Mouse (Mus musculus) forebrain, postnatal 0 days (tissue): Measurements from ENCODE around the gene Hjurp. TPM values are rescaled to one million over a fixed set of nuclear protein-coding genes. Genes with fewer than 3 reads are reported as not detected.

Experiments used
- ATAC-seq: fragments of 200-750 bp; cut with Nextera tagmentation; 2 replicates; pipeline ENCODE4 v1.8.0; 2017; ENCODE audit warnings: mild to moderate bottlenecking, moderate library complexity
- DNase-seq: peaks from one replicate; pipeline ENCODE4 v3.0.0-alpha.2; 2015
- H3K27ac ChIP-seq: fragments of 300-500 bp; sonication (generic); 2 replicates; pipeline ENCODE4 v1.5.1; 2014; ENCODE audit warnings: low read depth, mild to moderate bottlenecking, antibody characterized with exemption, low read length, moderate library complexity, mixed read lengths
- H3K27me3 ChIP-seq: fragments of 300-500 bp; sonication (generic); 2 replicates; pipeline ENCODE4 v1.6.1; 2014; ENCODE audit warnings: mild to moderate bottlenecking, low read length, mixed read lengths; ENCODE audit not compliant: insufficient read depth
- H3K36me3 ChIP-seq: fragments of 300-500 bp; sonication (generic); 2 replicates; pipeline ENCODE4 v1.6.1; 2014; ENCODE audit warnings: mild to moderate bottlenecking, moderate library complexity; ENCODE audit not compliant: insufficient read depth
- H3K4me1 ChIP-seq: fragments of 300-500 bp; sonication (generic); 2 replicates; pipeline ENCODE4 v1.6.1; 2014; ENCODE audit warnings: antibody characterized with exemption; ENCODE audit not compliant: insufficient read depth
- H3K4me2 ChIP-seq: fragments of 300-500 bp; sonication (generic); 2 replicates; pipeline ENCODE4 v1.6.1; 2014; ENCODE audit warnings: low read depth, mild to moderate bottlenecking, moderate library complexity
- H3K4me3 ChIP-seq: fragments of 300-500 bp; sonication (generic); 2 replicates; pipeline ENCODE4 v1.5.1; 2014; ENCODE audit warnings: low read depth, low read length, mixed read lengths
- H3K9ac ChIP-seq: fragments of 300-500 bp; sonication (generic); 2 replicates; pipeline ENCODE4 v1.6.1; 2014; ENCODE audit warnings: mild to moderate bottlenecking
- H3K9me3 ChIP-seq: fragments of 300-500 bp; sonication (generic); 2 replicates; pipeline ENCODE4 v1.6.1; 2016; ENCODE audit warnings: low read length
- CTCF ChIP-seq: sonication (generic); IDR thresholded peaks from 2 replicates; pipeline ENCODE4 v1.5.1; 2016; ENCODE audit warnings: antibody characterized with exemption, control low read depth, low read depth
- WGBS: fragments of 180-500 bp; shearing (Covaris S2); extraction: QIAGEN DNeasy Blood & Tissue Kit; methylation state at CpG from one replicate; pipeline ENCODE4 v1.1.7; 2014; 5-methylcytosine and 5-hydroxymethylcytosine counted together
- polyA plus RNA-seq: library from polyadenylated mRNA; unstranded; fragments of >200 nt; fragmentation: Nextera tagmentation; extraction: Ambion mirVana; gene quantifications from 2 replicates; pipeline ENCODE4 v1.2.1, GENCODE M21; 2015
- total RNA-seq: library from RNA; depleted of rRNA; stranded (reverse); fragments of >200 nt; gene quantifications from 2 replicates; pipeline ENCODE4 v1.2.3, GENCODE M21; 2014

Hjurp gene
- total and polyA plus RNA-seq, 2 experiments from 2014 or later, result 40.0 to 88.0 TPM

DNA sequence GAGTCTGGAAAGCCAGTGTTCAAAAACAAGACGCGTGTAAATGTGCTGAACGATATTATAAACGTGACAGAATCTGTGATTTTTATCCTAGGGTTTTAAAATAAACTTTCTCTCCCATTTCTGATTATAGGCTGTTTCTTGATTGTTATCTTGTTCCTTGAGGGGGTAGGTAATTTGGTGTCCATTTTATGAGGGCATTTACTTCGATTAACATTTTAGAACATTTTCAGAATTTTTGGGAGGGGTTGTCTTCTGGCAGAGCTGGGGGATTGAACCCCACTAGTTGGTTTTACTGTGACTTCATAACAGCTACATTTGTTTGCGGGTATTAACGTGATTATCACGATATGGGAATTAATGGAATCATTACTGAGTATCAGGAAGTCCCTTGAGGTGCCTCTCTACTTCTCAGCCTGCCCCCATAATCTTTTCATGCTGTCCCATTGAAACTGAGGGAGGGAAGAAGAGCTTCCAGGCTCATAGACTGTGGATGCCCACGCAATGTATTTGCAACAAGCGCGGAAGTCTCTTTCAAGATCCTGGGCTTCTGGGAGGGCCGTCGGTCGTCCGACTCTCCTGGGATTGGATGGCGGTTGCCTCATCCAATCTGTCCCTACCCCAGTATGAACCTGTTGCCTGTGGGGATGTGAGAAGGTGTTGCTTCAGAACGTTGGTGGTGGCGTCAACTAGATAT lies 532 bp upstream of the Hjurp start:
- peak overlapping the region; percentile 53 for H3K4me3 ChIP-seq
- peaks cover 11% of the 10 kb centered on the region; the same call in 1 of the 2 replicates for H3K9me3 ChIP-seq
- H3K9ac ChIP-seq, result peak overlapping the region; percentile 59
- WGBS, result 66% methylated on average over 18 of the region's 18 CpGs
- H3K4me1 ChIP-seq, result peaks cover 18% of the 10 kb centered on the region
- H3K4me2 ChIP-seq, result peak overlapping the region; percentile 55
- H3K27me3 ChIP-seq, result no peaks in the 10 kb centered on the region
- TF ChIP-seq CTCF, result no peak
- DNase-seq (no peak), ATAC-seq (peak; percentile 0)
- H3K36me3 ChIP-seq, result peaks cover 26% of the 10 kb centered on the region
- H3K27ac ChIP-seq, result peak overlapping the region; percentile 10

DNA sequence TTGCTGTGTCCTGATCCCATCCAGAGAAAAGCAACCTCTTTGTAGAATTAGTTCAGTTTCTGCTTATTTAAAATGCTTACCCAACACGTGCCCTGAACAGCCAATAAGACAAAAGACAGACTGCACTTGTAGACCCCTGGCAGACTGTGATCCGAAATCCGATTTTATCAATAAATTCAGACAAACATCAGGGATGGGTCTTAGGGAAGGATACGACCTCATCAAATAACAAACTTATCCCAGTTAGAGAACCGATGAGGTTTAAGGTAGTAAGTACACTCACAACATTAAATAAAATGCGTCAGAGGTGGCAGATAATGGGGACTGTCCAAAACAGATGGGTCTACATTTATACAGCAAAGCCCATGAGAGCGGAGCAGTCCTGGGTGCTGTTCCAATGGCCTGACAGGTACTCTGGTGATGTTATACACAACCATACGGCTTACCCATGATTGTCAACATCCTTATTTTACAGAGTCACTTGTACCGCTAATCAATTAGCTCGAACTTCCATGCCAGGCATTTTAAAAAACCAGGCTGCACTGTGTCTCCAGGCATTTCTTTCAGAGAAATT lies 822 bp downstream of the Hjurp start:
- DNase-seq, result no peak
- TF ChIP-seq CTCF, result no peak
- peak; percentile 3 for ATAC-seq
- WGBS, result 17% methylated on average over 10 of the region's 10 CpGs
- peaks cover 18% of the 10 kb centered on the region for H3K4me1 ChIP-seq
- H3K4me2 ChIP-seq, result peak overlapping the region; percentile 55
- H3K9me3 ChIP-seq, result no peaks in the 10 kb centered on the region
- no peaks in the 10 kb centered on the region for H3K27me3 ChIP-seq
- peaks cover 33% of the 10 kb centered on the region for H3K36me3 ChIP-seq
- peak overlapping the region; percentile 59 for H3K9ac ChIP-seq
- peak overlapping the region; percentile 53 for H3K4me3 ChIP-seq
- H3K27ac ChIP-seq, result no peak overlapping the region

DNA sequence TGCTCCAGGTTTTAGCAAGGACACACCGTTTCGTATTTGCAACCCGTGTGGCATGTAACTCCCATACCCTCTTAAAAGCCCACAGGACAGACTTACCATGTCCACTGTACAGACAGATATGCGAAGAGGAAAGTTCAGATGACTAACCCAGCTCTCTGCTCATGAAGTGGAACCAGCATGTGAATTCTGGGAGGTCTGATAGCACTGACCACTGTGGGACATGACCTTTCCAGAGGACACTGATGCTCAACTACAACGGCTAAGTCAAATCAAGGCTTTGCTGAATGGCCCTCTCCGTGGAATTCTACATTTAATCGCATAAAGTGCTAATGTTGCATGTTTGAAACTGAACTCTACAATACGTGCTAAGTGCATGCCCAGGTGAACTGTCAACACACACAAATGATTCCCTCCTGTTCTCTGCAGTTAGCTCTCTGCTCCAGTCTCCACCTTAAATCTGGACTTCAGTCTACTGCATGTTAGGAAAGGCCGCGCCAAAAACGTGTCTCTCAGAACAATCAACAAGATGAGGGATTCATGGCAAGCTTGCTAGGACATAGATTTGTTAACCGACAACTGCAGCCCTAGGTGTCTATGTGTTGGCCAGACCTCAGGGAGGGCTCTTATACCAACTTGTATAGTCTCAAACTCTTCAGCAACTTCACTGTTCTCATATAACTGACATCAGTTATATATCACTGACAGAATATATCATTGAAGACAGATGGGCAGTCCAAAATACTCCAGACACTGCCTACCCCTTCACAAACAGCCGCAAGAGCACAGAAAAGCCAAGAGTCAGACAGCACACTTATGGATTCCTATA lies 1.5 kb downstream of the Hjurp start:
- WGBS, result 64% methylated on average over 13 of the region's 13 CpGs
- ATAC-seq, result no peak

DNA sequence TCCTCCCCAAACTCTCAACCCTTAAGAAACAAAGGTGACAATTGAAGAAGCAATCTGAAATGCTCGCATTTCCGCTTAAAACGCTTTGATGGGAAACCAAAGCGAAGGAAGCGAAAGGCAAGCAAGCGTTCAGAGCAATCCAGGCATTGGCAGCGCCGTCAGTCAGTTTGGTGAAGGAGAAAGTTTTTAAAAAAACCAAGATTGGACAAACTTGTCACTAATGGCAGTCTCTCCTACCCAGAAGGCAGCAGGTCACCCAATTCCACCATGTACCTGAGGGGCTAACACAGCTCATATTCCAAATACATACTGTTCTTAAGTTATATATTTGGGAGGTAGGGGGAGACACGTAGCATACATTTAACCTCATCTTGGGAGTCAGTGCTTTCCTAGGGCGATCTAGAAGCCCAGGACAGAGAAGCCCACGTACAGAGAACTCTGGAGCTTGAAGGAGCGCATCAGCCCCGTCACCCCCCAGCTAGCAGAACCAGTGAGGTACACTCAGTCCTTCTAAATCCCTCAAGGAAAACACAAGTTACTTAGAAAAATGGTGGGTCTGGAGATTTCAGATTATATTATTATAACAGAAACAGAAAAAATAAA lies 2.3 kb downstream of the Hjurp start:
- Histone ChIP-seq H3K4me3 (no peak overlapping the region), H3K4me2 (no peak overlapping the region), H3K27me3 (no peaks in the 10 kb centered on the region), H3K9me3 (no peaks in the 10 kb centered on the region), H3K9ac (no peak overlapping the region), H3K36me3 (peaks cover 37% of the 10 kb centered on the region), H3K27ac (no peak overlapping the region), H3K4me1 (peaks cover 18% of the 10 kb centered on the region)
- no peak for ATAC-seq
- TF ChIP-seq CTCF, result no peak
- WGBS, result 72% methylated on average over 13 of the region's 13 CpGs
- DNase-seq, result no peak

More for the DNA sequence above, 1.5 kb downstream of the Hjurp start:
- H3K4me3 ChIP-seq, result peak overlapping the region; percentile 53
- H3K27ac ChIP-seq, result no peak overlapping the region
- H3K9me3 ChIP-seq, result no peaks in the 10 kb centered on the region
- H3K4me2 ChIP-seq, result peak overlapping the region; percentile 55
- H3K9ac ChIP-seq, result peak overlapping the region; percentile 59
- H3K36me3 ChIP-seq, result peaks cover 37% of the 10 kb centered on the region
- no peak for DNase-seq
- TF ChIP-seq CTCF, result no peak
- no peaks in the 10 kb centered on the region for H3K27me3 ChIP-seq
- peaks cover 18% of the 10 kb centered on the region for H3K4me1 ChIP-seq

DNA sequence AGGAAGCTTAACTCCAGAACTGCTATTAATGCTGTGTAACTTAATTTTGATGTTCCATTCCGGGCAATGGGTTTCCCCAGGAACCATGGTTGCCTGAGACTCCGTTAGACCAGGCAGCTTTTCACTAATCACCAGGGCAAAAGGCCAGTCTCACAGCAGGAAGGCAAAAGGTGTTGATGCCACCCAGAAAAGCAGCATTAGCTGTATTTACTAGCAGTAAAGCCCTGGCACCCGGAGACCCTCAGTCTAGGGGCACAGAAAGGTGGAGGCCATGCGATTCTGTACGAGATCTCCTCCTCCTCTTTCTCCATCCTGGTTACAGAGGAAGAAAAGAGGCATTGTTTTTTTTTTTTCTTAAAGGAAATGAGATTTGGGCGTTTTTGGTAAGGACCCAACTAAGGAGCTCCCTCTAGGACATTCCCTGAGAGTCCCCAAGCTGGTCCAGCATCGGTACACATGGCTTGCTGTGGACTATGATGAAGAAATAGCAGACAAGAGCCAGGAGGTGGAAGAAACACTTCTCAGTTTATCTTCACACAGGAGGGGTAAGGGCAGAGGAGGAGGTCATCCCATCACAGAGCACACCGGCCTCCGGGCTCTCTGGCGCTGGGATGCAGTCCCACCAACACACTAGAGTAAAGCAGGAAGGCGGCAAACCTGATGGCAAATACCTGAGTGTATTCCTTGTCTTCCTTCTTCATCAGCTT lies 2.9 kb downstream of the Hjurp start:
- no peak overlapping the region for H3K27ac ChIP-seq
- H3K9ac ChIP-seq, result no peak overlapping the region
- DNase-seq (no peak), ATAC-seq (no peak)
- H3K27me3 ChIP-seq, result no peaks in the 10 kb centered on the region
- H3K4me2 ChIP-seq, result no peak overlapping the region
- H3K4me1 ChIP-seq, result peaks cover 18% of the 10 kb centered on the region
- no peak for TF ChIP-seq CTCF
- WGBS, result 71% methylated on average over 11 of the region's 11 CpGs
- no peaks in the 10 kb centered on the region for H3K9me3 ChIP-seq
- H3K36me3 ChIP-seq, result peaks cover 42% of the 10 kb centered on the region
- no peak overlapping the region for H3K4me3 ChIP-seq

DNA sequence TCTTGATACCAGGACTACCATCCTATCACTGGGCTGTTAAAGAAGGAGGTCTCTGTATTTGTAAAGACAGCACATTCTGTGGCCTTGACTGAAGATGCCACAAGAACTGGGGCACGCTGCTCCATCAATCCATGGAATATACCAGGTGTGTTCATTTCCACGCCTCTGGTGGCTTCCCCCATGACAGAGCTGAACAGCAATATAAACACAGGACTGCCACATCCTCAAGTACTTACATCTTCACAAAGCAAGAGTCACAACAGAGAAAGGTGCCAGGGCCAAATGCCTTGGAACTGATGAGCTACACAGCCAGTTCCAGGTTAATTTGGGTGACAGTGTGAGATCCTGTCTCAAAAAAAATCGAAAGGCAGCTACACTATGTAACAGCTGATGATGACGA lies 3.6 kb downstream of the Hjurp start:
- Histone ChIP-seq H3K36me3 (peaks cover 49% of the 10 kb centered on the region), H3K4me1 (peaks cover 18% of the 10 kb centered on the region), H3K4me2 (no peak overlapping the region), H3K9me3 (no peaks in the 10 kb centered on the region), H3K27me3 (no peaks in the 10 kb centered on the region), H3K27ac (no peak overlapping the region), H3K9ac (no peak overlapping the region), H3K4me3 (no peak overlapping the region)
- no peak for ATAC-seq
- DNase-seq, result no peak
- no peak for TF ChIP-seq CTCF
- 85% methylated on average over 4 of the region's 4 CpGs for WGBS
